Mouse (Mus musculus): ENCODE measurements around the gene Dmap1.

DNA sequence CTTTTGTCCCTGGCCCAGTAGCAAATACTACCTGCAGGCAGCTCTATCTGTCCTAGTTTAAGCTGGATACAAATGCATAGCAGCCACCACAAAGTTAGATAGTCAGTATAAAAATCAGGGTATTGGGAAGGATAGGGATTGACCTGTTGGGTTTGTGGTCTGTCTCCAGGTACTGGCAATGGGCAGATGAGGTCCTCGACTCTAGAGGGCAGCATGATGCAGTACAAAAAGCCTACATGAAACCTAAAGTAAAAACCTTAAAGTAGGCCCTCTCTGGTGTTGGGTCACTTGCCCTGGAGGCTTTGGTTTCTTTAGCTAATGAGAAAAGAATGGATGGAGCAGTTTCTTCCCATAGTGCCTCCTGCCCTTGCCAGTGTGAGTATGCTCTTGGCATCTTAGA, 53.6 kb downstream of the Dmap1 start:
- TF ChIP-seq POLR2A (IDR thresholded peaks at IDR 0.05; ENCODE audit: low read depth, low read length) (no peak), CTCF (IDR thresholded peaks at IDR 0.05; ENCODE audit: borderline replicate concordance, insufficient read depth, low read length) (no peak; the same call in 1 of the 2 replicates)

All from embryonic fibroblast, embryonic 13.5 days (primary cell).